Mouse (Mus musculus): ENCODE measurements around the gene Grb10.

The Grb10 gene

GRCm38 (mm10) chr11:11967519-11967918 is 71.0 kb downstream of the Grb10 start:
- no peak for DNase-seq

- DNase-seq, result no peak
Measured at GRCm38 (mm10) chr11:11966220-11966619, 72.3 kb downstream of the Grb10 start.

- no peak for DNase-seq
Measured at GRCm38 (mm10) chr11:11965501-11966125, 72.9 kb downstream of the Grb10 start.

GRCm38 (mm10) chr11:11964729-11965128 is 73.8 kb downstream of the Grb10 start:
- no peak for DNase-seq

GRCm38 (mm10) chr11:11963587-11963986 is 74.9 kb downstream of the Grb10 start:
- no peak for DNase-seq

- DNase-seq, result no peak
Measured at GRCm38 (mm10) chr11:11963065-11963464, 75.4 kb downstream of the Grb10 start.

GRCm38 (mm10) chr11:11962629-11962954 is 75.9 kb downstream of the Grb10 start:
- no peak for DNase-seq

- no peak for DNase-seq
Measured at GRCm38 (mm10) chr11:11961917-11962628, 76.4 kb downstream of the Grb10 start.

- no peak for DNase-seq
Measured at GRCm38 (mm10) chr11:11960858-11961257, 77.6 kb downstream of the Grb10 start.

GRCm38 (mm10) chr11:11960227-11960626 is 78.3 kb downstream of the Grb10 start:
- no peak for DNase-seq

GRCm38 (mm10) chr11:11958479-11958878 is 80.0 kb downstream of the Grb10 start:
- no peak for DNase-seq

GRCm38 (mm10) chr11:11958061-11958361 is 80.5 kb downstream of the Grb10 start:
- DNase-seq, result no peak

GRCm38 (mm10) chr11:11957211-11958060 is 81.0 kb downstream of the Grb10 start:
- DNase-seq, result no peak

- DNase-seq, result no peak
Measured at GRCm38 (mm10) chr11:11955783-11956182, 82.7 kb downstream of the Grb10 start.

- DNase-seq, result no peak
Measured at GRCm38 (mm10) chr11:11954606-11955005, 83.9 kb downstream of the Grb10 start.

- no peak for DNase-seq
Measured at GRCm38 (mm10) chr11:11954115-11954438, 84.4 kb downstream of the Grb10 start.

- DNase-seq, result no peak
Measured at GRCm38 (mm10) chr11:11953364-11954114, 84.9 kb downstream of the Grb10 start.

- no peak for DNase-seq
Measured at GRCm38 (mm10) chr11:11952569-11952968, 85.9 kb downstream of the Grb10 start.

- DNase-seq, result no peak
Measured at GRCm38 (mm10) chr11:11948988-11949365, 89.5 kb downstream of the Grb10 start.

- DNase-seq, result no peak
Measured at GRCm38 (mm10) chr11:11948321-11948987, 90.0 kb downstream of the Grb10 start.

GRCm38 (mm10) chr11:11947857-11948256 is 90.6 kb downstream of the Grb10 start:
- no peak for DNase-seq

- no peak for DNase-seq
Measured at GRCm38 (mm10) chr11:11945766-11946165, 92.7 kb downstream of the Grb10 start.

- DNase-seq, result no peak
Measured at GRCm38 (mm10) chr11:11944814-11945213, 93.7 kb downstream of the Grb10 start.

Measured in right cerebral cortex, postnatal 25 days (tissue).